20 mouse cellular contexts compared by ENCODE assay signal in genomic region chr5:93353101-93353500, GRCm38 (mm10).
A peak's percentile ranks its signal among the peaks of the same experiment; 100 is the strongest.
DNase-seq lines count a peak whose midpoint lies in the region; TF ChIP-seq lines count a peak whose summit lies in the region.
"Had no signal": no experiment of that assay in that cellular context is flagged by ENCODE, and none has a peak within 500 bp of the region (broad histone marks: within the 10 kb centered on the region; RNA-seq: fewer than 3 reads in every experiment).

No protein-coding gene starts in this region.

- WGBS in embryonic facial prominence, embryonic 10.5 days, result 77% methylated on average over 2 of the region's 2 CpGs

- TF ChIP-seq EP300 in ES-Bruce4 (IDR thresholded peaks at IDR 0.05; ENCODE audit: insufficient read depth, low read depth, low read length), result no peak

- no peak overlapping the region for H3K4me3 ChIP-seq in ES-Bruce4 (ENCODE audit: low read depth, low read length)
- H3K4me3 ChIP-seq in ES-E14 (ENCODE audit: insufficient read depth in 1 of 2, low read depth in 1 of 2, low read length in 2 of 2, poor library complexity in 1 of 2, severe bottlenecking in 1 of 2), result no peak overlapping the region
- H3K4me3 ChIP-seq in embryonic facial prominence, embryonic 10.5 days, result no peak overlapping the region
- H3K4me3 ChIP-seq: embryonic facial prominence, embryonic 12.5 days; forebrain, embryonic 13.5 days; forebrain, embryonic 15.5 days had no signal

- H3K27ac ChIP-seq in ES-Bruce4 (ENCODE audit: insufficient read depth, low read length) (peak overlapping the region; percentile 16; the same call in 1 of the 2 replicates), ES-E14 (ENCODE audit: insufficient read depth, low read depth, low read length, poor library complexity, severe bottlenecking) (no peak overlapping the region)
- H3K27ac ChIP-seq in embryonic facial prominence, embryonic 10.5 days (replicated peaks), result no peak overlapping the region
- H3K27ac ChIP-seq: embryonic facial prominence, embryonic 12.5 days; forebrain, embryonic 13.5 days; forebrain, embryonic 15.5 days had no signal

- H3K4me1 ChIP-seq in ES-Bruce4 (ENCODE audit: control insufficient read depth, insufficient read depth, low read length) (no peaks in the 10 kb centered on the region), ES-E14 (ENCODE audit: control insufficient read depth in 2 of 2, insufficient read depth in 2 of 2, low read length in 2 of 2, poor library complexity in 1 of 2) (peaks cover 0 to 6% of the 10 kb centered on the region in 2 experiments; a peak in 1 of 4 replicates)
- H3K4me1 ChIP-seq in embryonic facial prominence, embryonic 10.5 days, result no peaks in the 10 kb centered on the region
- H3K4me1 ChIP-seq: embryonic facial prominence, embryonic 12.5 days; forebrain, embryonic 13.5 days; forebrain, embryonic 15.5 days had no signal

- H3K9me3 ChIP-seq in ES-Bruce4 (replicated peaks; ENCODE audit: control insufficient read depth, insufficient read depth, low read length, poor library complexity, severe bottlenecking), result peaks cover 10% of the 10 kb centered on the region; the same call in 1 of the 2 replicates
- H3K9me3 ChIP-seq in ES-E14 (ENCODE audit: control insufficient read depth, insufficient read depth, low read depth, low read length), result no peaks in the 10 kb centered on the region
- peaks cover 30% of the 10 kb centered on the region; the same call in 1 of the 2 replicates for H3K9me3 ChIP-seq in embryonic facial prominence, embryonic 10.5 days
- H3K9me3 ChIP-seq: forebrain, embryonic 15.5 days had no signal

- TF ChIP-seq POLR2A in ES-Bruce4 (IDR thresholded peaks at IDR 0.05; ENCODE audit: insufficient read depth, low read length), result no peak

- no peak for TF ChIP-seq CTCF in ES-Bruce4 (IDR thresholded peaks at IDR 0.05; ENCODE audit: low read depth, low read length)

- in situ Hi-C loops in ES-E14 (cut with MboI; ENCODE audit: low sequenced_read_pairs in 2 of 2, unreplicated experiment in 2 of 2), result no loop called here

- DNase-seq in ES-E14 (ENCODE audit: low read depth, low spot score) (peak; percentile 21), WW6 (ENCODE audit: low read depth, low spot score) (peak; percentile 5)
- DNase-seq in embryo, embryonic 10.5 days (ENCODE audit: low spot score), result no peak
- no peak for DNase-seq in embryonic facial prominence, embryonic 10.5 days (ENCODE audit: low spot score)
- no peak for DNase-seq in spleen, postnatal 14 days (ENCODE audit: low spot score in 2 of 2)
- DNase-seq: adrenal gland, adult 8-10 months; adrenal gland, postnatal 14 days; adrenal gland, postnatal 36 days; B cell, adult 2 months; cerebellum, adult 11-12 months; cerebellum, adult 2 months; cerebellum, adult 9-10 months; cerebellum, postnatal 10 days; cerebellum, postnatal 25 days; embryo, embryonic 11 days; forebrain, postnatal 0 days had no signal

- no peak overlapping the region for H3K9ac ChIP-seq in ES-Bruce4 (ENCODE audit: low read depth, poor library complexity, severe bottlenecking)
- no peak overlapping the region for H3K9ac ChIP-seq in ES-E14 (ENCODE audit: insufficient read depth, low read depth, low read length, poor library complexity, severe bottlenecking)
- H3K9ac ChIP-seq: embryonic facial prominence, embryonic 12.5 days; forebrain, embryonic 13.5 days; forebrain, embryonic 15.5 days; forebrain, postnatal 0 days had no signal

- no peaks in the 10 kb centered on the region for H3K27me3 ChIP-seq in ES-Bruce4 (ENCODE audit: control insufficient read depth, insufficient read depth, low read length, poor library complexity, severe bottlenecking)
- H3K27me3 ChIP-seq in embryonic facial prominence, embryonic 10.5 days (replicated peaks; ENCODE audit: low read depth, poor library complexity, severe bottlenecking), result no peaks in the 10 kb centered on the region
- H3K27me3 ChIP-seq: embryonic facial prominence, embryonic 12.5 days; forebrain, embryonic 13.5 days; forebrain, embryonic 15.5 days had no signal

- no peaks in the 10 kb centered on the region for H3K36me3 ChIP-seq in ES-Bruce4 (ENCODE audit: control insufficient read depth, insufficient read depth, low read length, poor library complexity, severe bottlenecking)
- no peaks in the 10 kb centered on the region for H3K36me3 ChIP-seq in ES-E14 (ENCODE audit: control insufficient read depth, insufficient read depth, low read length, poor library complexity, severe bottlenecking)
- no peaks in the 10 kb centered on the region for H3K36me3 ChIP-seq in embryonic facial prominence, embryonic 10.5 days (replicated peaks)
- H3K36me3 ChIP-seq: embryonic facial prominence, embryonic 12.5 days; forebrain, embryonic 15.5 days had no signal

TF ChIP-seq in ES-E14, 5 proteins besides CTCF, POLR2A, EP300 and RAD21:
- no peak for TF ChIP-seq HCFC1 (IDR thresholded peaks at IDR 0.05; ENCODE audit: borderline replicate concordance, insufficient read depth, low read length)

Comparison
In these comparisons a context has a peak if more than half of its experiments do, and no peak if none do; other contexts are left out.
1. DNase-seq: peak in ES-E14 (single experiment) and WW6 (single experiment); none in embryo, embryonic 10.5 days (single experiment), embryonic facial prominence, embryonic 10.5 days (single experiment) and spleen, postnatal 14 days (0 of 2).